Mouse (Mus musculus) G1E (cell line): ENCODE measurements around the gene Rora.

Source experiments
- CTCF ChIP-seq: IDR thresholded peaks from 2 replicates; pipeline ENCODE4 v1.5.1; 2012; ENCODE audit warnings: low read depth, low read length, inconsistent platforms, mixed read lengths
- GATA1 ChIP-seq: IDR thresholded peaks from 2 replicates; pipeline ENCODE4 v1.6.1; 2012; ENCODE audit warnings: borderline replicate concordance, low read length, inconsistent platforms, mixed read lengths
- GATA2 ChIP-seq: IDR thresholded peaks from 2 replicates; pipeline ENCODE4 v1.6.1; 2012; ENCODE audit warnings: low read depth, low read length, inconsistent platforms, borderline replicate concordance

DNA sequence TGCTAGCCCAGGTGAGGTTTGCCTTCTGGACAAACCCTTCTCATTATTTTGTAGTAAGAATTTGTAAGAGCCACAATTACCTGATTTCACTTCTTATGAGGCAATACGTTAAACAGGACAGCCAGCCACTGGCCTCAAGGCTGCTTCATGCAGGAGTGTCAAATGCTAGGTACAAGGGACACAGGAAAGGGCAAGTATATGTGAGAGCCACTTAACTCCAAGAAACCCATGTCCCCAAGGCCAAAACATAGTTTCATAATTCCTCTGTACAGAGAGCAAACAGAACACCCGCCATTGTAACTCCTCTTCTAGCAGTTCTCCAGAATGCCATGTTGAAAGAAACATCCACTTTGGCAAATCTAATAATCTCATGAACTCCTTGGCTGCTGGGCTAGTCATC, 205.9 kb downstream of the Rora start:
- no peak for TF ChIP-seq CTCF
- no peak for TF ChIP-seq GATA1
- no peak for TF ChIP-seq GATA2
